Mouse (Mus musculus) frontal cortex, adult 2 months (tissue): ENCODE measurements at regions not wholly inside any gene's neighbourhood (a gene's known extent, or its start where the extent isn't known, plus 50 kb on each side); places are given as distances from the start of the nearest gene placed in this dataset.

ENCODE experiments used
- DNase-seq, 2 experiments: peaks; one replicate each; pipeline ENCODE4 v3.0.0; 2022; ENCODE audit warnings: low spot score in 1 of 2; ENCODE audit errors: extremely low spot score in 1 of 2

- DNase-seq = no peak
These were observed 248.2 kb upstream of the Arglu1 start for GRCm38 (mm10) chr8:8938536-8938935.

- no peak for DNase-seq
These were observed 242.1 kb upstream of the Arglu1 start for GRCm38 (mm10) chr8:8932466-8932865.

- no peak for DNase-seq
These were observed 241.4 kb upstream of the Arglu1 start for GRCm38 (mm10) chr8:8931746-8932145.

DNA sequence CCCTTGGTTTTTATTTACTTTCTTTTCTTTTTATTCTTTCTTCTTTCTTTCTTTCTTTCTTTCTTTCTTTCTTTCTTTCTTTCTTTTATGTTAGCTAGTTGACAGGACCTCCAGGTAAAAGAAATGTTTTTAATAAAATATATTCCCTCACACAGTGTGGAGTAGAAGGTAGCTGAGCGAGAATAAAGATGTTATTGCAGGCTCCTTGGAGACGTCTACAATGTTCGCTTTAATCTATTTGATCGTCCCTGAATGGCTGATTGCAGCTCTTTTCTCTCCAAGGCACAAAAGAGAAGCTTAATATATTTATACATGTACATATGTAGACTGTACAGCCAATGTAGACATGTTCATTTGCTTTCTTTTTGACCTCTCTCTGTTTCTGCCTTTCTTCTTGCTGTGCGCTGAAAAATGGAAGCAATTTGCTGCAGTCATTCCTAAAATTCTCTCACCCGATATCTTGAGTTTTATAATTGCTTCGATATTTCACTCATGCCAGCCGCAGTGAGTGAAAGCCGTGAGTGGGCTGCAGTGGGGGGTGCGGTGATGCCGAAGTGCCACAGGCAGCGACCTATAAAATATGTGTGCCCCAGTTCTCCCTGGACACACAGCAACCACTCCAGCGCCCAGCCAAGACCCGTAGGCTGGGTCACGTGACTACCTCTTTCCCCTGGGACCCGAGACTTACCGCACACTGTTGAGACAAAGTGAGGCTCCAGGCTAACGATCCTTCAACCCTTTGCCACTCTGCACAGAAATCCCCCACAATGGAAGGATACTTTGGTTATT is 237.9 kb upstream of the Arglu1 start:
- DNase-seq = no peak

DNA sequence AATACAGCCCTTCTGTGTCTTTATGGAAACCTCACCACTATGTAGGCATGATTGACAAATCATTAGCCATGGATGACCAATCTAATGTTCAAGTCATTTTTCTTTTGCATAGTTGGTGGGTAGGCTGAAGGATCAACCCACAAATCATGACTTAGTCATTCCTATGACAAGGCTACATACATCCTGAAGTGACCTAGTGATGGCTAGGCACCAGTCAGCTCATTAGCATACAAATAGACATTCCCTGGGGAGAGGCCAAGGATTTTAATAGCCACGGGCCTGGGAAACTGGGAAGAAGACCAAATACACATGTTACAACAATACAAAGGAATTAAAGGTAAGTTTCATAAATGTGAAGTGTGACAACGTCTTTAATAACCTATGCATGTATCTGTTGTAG is 231.1 kb upstream of the Arglu1 start:
- no peak for DNase-seq

GRCm38 (mm10) chr8:8919582-8920503 is 229.5 kb upstream of the Arglu1 start:
- no peak for DNase-seq

GRCm38 (mm10) chr8:8919040-8919439 is 228.7 kb upstream of the Arglu1 start:
- DNase-seq = no peak

DNA sequence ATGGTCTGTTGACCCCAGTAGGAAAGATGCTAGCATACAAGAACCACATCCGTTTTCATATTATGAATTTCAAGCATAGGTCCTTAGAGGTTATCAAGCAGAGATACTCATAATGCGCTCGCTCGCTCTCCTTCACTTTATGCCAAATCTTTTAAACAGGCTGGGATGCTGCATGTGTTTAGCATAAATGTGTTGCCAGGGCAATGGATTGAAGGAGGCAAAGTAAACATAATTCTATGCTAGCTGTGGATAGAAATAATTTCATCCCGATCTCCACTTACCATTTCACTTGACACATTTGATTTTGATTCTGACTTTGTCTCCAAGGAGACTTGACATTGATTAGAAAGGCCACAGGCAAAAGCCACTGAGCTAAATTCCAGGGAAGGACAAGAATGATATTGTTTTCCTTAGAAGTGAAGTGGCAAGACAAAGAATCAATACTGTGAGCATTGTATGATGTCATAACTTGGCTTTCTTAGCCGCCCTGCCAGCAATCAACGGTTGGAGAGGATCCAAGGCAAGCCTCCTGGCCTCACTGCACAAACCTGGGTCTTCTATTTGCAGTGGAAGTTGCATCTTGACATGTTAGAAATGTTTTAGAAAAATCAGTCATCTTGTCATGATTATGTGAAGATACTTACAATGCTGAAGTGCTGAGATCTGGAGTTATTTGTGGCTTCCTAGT is 217.3 kb upstream of the Arglu1 start:
- no peak for DNase-seq

DNA sequence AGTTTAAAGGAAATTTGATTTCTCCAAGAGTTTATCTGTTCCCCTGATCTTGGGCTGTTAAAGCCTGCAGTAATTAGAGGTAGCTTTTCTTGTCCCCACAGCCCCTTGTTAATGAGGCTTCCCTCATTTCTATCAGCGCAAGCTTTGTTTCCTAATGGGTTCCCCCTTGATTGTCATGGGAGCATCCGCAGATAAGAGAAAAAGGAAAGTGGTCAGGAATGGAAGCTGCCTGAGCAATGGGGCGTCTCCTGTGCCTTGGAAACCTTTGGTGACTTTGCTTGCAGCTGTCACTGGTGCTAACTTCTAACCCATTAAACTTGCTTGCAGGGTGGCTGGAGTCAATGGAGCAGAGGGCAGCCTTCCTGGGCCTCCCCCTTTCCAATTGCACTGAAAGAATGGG is 202.7 kb upstream of the Arglu1 start:
- DNase-seq = no peak

DNA sequence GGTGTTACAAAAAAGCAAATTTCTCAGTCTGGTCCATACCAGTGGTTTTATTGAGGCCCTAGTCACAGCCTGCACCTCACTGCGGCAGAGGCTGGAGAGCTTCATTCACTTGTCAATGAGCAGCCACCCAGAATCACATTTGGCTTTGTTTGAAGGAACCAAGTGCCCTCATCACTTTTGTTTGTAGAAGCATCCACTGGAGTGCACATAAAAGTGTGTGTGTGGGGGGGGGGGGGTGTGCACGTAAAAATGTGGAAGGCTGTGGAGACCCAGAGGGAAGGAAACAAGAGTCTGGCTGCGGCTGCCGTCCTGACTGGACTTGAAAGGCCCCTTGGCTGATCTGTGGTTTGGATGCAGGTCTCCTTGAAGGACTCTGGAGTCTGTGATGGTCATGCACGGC is 187.0 kb upstream of the Arglu1 start:
- DNase-seq = no peak

DNA sequence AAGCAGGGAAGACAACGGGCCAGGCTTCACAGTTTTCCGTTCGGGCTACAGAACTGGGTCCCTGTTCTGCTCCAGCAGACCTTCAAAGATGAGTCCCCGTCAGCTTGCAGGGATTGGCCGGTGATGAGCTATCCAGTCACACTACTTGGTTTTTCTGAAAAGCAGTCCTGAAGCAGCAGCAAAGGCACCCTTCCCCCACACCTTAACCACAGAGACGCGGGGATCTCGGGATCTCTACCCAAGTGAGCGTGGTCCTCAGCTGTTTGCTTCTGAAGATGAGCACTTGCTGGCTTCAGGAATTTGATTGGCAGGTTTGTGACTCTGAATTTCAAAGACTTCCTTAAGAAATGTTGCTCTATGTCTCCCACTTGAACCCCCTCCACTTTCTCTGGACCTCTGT is 186.6 kb upstream of the Arglu1 start:
- DNase-seq = no peak

DNA sequence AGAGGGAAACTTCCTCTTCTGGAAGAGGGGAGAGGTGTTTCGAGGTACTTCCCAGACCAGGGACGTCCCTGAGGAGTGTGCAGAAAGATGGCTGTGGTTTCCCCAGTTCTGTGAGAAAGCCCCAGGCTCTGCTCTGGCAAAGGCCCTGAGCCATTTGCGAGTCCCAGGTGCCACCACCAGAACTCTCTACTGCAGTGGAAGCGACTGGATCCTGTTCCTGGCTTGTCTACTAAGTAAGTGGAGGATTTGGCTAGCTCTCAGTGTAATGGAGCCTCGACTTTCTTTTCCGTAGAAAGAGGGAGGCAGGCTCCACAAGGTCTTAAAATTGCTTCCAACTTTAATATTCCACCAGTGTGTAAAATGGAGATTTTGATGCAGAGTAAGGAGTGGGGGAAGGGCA is 186.1 kb upstream of the Arglu1 start:
- DNase-seq = no peak

DNA sequence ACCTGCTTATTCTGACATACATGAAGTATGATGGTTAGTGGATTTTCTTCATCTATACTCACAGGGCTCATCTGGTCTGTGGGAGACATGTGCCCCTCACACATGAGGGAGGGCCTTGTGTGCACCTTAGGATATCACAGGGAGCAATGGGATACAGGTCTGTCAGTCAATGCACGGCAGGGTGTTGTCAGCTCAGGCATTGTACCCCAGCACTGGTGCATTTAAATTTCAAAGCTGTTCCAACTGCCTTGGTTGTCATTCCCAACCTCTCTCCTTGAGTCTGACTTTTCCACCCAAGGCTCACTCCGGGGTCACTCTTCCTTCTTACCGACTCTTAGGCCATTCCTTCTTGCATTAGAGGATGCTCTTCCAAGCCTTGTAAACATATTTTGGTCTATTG is 181.6 kb upstream of the Arglu1 start:
- DNase-seq = no peak

DNA sequence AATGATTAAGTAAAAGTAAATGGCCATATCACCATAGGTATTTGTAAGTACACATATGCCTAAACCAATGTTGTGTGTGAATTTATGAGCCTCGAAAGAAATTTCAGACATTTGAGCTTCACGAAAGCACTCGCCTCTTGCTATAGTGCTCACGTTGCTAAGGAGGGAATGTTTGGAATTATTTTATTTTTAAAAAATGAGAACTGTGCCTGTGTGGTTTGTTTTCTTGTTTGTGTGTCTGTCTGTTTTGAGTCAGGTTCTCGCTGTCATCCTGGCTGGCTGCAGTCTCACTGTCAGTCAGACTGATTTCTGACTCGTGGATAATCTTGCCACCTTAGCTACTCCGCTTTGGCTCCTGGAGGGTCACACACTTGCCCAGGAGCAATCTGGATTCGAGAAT is 180.7 kb upstream of the Arglu1 start:
- no peak for DNase-seq

GRCm38 (mm10) chr8:8870487-8870886 is 180.2 kb upstream of the Arglu1 start:
- DNase-seq = no peak

GRCm38 (mm10) chr8:8869338-8869737 is 179.0 kb upstream of the Arglu1 start:
- no peak for DNase-seq

GRCm38 (mm10) chr8:8867924-8868323 is 177.6 kb upstream of the Arglu1 start:
- DNase-seq = peak in 1 of 2 experiments; percentile 19

DNA sequence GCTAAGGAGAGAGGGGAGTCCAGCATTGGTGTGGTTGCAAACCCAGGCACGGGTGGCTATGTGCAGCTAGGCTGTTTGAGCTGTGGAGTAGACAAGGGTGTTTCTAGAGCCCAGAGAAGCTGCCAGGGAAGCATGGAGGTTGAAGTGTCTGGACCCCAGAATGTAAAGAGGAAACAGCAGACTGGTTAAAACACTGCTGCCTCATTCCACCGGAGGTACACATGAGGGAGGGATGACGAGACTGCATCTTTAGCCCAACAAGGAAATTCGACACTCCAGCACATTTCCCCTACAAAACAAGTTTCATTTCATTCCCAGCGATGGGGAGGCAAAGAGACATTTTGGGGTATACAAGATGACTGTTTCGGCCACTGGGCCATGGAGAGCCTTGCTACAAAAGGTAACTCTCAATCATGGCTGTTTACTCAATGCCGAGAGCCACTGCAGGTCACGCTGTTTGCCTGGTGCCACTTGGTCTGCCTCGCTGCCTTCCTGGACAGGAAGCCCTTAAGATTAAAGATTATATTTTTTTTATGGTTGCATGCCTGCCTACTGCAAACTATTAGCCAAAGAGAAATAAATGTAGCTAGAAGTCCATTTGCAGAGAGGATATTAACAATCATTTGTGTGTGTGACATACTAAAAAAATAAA is 176.9 kb upstream of the Arglu1 start:
- DNase-seq = no peak

- no peak for DNase-seq
These were observed 172.4 kb upstream of the Arglu1 start for GRCm38 (mm10) chr8:8862767-8863166.

- no peak for DNase-seq
These were observed 171.1 kb upstream of the Arglu1 start for GRCm38 (mm10) chr8:8861331-8861940.
